Mouse (Mus musculus): ENCODE measurements at regions not wholly inside any gene's neighbourhood (a gene's known extent, or its start where the extent isn't known, plus 50 kb on each side); places are given as distances from the start of the nearest gene placed in this dataset.
"Not testable (repeated sequence)": the region's sequence is repeated elsewhere in the genome, so short reads cannot be mapped to it uniquely, and the experiment has no call there.

DNA sequence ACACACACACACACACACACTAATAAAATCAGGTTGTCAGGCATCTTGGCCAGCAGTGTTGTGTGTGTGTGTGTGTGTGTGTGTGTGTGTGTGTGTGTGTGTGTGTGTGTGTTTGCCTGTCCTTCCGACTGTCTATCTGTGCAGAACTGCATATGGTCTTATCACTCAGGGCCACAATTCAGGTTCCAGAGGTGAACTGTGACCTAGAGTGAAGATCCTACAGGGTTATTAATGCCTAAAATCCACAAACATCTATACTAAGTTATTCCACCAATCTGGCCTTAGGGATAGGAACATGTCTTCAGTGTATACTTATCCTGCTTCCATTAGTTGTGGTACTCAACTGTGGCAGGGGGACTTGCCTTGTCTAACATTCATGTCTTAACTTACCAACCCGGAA is 96.7 kb downstream of the Zfp369 start:
- H3K9me3 ChIP-seq; H3K27ac ChIP-seq; H3K4me3 ChIP-seq; H3K27me3 ChIP-seq (replicated peaks); H3K36me3 ChIP-seq (replicated peaks); ATAC-seq (replicated peaks); H3K4me1 ChIP-seq; H3K9ac ChIP-seq; H3K4me2 ChIP-seq: not testable (repeated sequence)
- WGBS: 100% methylated on average over 1 of the region's 2 CpGs

DNA sequence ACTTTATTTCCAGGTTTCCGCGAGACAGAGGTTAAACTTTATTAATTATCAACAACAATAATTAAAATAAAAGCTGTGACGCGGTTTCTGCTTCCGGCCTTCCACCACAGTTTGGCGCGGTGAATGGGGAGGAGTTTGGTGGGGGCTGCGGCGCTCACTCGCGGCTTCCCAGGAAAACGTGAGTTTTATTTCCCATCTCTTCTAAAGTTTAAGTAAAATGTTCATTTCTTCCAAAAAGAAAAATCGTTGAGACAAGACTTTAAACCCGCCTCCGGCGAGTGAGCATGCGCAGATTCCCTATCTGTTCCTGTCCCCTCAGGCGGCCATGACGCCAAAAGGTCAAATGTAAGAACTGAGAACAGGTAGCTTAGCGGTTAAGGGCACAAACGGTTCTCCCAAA is 100.8 kb downstream of the Zfp369 start:
- ATAC-seq (replicated peaks); H3K9me3 ChIP-seq; H3K4me3 ChIP-seq; H3K4me1 ChIP-seq; H3K9ac ChIP-seq; H3K4me2 ChIP-seq; H3K27ac ChIP-seq; H3K36me3 ChIP-seq (replicated peaks); H3K27me3 ChIP-seq (replicated peaks): not testable (repeated sequence)
- WGBS: 50% methylated on average over 21 of the region's 21 CpGs

- not testable (repeated sequence) for H3K27me3 ChIP-seq (replicated peaks); H3K4me3 ChIP-seq; H3K36me3 ChIP-seq (replicated peaks); H3K9ac ChIP-seq; H3K4me1 ChIP-seq; H3K9me3 ChIP-seq; ATAC-seq (replicated peaks); H3K4me2 ChIP-seq; H3K27ac ChIP-seq
- 69% methylated on average over 4 of the region's 4 CpGs for WGBS
Measured at GRCm38 (mm10) chr13:65414990-65415389, 97.5 kb upstream of the Gm10139 start.

DNA sequence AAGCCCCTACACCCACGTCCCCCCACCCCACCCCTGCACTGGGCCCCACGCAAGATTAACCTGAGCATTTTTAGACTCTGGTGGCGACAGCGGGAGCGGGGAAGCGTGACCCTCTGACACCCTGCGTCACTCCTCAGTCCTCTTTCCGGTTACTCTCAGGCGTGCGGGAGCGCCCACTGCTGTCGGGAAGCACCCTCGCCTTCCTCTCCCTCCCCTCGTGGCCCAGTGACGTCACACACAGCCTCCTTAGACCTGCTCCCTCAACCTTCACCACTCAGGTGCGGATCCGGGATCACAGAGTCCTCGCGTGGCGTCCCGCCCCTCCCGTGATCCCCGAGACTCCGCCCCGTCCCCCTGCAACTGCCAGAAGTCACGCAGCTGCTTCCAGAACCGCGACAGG is 92.3 kb upstream of the Gm10139 start:
- not testable (repeated sequence) for H3K9ac ChIP-seq; H3K27me3 ChIP-seq (replicated peaks); H3K4me1 ChIP-seq; H3K27ac ChIP-seq; H3K9me3 ChIP-seq; H3K4me3 ChIP-seq; ATAC-seq (replicated peaks); H3K36me3 ChIP-seq (replicated peaks)
- peak overlapping the region; percentile 15; the same call in 1 of the 2 replicates for H3K4me2 ChIP-seq
- WGBS: 9% methylated on average over 26 of the region's 28 CpGs

Measured in midbrain, embryonic 15.5 days (tissue).